Mouse (Mus musculus) testis, postnatal 10 days (tissue): ENCODE measurements around the gene Dedd2.

ENCODE experiments used
- DNase-seq: peaks from one replicate; pipeline ENCODE4 v3.0.0; 2021; ENCODE audit warnings: low spot score

Dedd2 gene

GRCm38 (mm10) chr7:25218705-25219415 lies 1.6 kb downstream of the Dedd2 start:
- DNase-seq = peak; percentile 71

DNA sequence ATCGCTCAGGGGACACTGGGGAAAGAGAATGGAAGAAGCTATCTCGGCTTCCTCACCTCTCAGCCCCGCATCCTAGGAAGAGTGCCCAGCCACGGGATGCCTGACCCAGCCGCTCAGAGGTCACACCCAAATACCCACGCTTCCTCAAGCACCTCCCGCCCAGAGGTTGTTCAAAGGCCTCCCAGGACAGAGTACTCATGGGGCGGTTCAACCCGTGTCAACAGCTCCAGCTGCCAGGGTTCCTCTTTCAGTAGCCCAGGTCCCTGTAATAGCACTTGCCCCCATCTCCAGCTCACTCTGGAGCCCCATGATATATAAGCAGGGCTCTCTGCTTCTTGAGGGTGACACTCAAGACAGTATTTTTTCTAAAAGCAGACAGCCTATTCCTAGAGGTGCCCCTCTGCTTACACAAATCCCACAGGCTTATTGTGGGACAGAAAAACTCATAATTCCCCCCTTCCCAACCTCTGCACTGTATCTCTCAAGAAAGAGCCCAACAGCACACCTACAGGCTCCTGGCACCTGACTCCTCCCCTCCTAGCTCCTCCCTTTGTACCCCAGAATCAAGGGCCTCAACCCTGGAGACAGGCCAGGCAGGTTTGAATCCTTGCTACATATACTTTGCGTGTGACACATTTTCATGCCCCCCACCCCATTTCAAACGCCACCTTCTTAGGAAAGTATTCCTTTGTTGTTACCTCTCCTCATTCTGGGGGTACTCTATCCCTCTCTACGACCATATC lies 2.6 kb downstream of the Dedd2 start:
- DNase-seq = peak; percentile 42

- no peak for DNase-seq
These were observed 6.2 kb downstream of the Dedd2 start for GRCm38 (mm10) chr7:25214172-25214571.

DNA sequence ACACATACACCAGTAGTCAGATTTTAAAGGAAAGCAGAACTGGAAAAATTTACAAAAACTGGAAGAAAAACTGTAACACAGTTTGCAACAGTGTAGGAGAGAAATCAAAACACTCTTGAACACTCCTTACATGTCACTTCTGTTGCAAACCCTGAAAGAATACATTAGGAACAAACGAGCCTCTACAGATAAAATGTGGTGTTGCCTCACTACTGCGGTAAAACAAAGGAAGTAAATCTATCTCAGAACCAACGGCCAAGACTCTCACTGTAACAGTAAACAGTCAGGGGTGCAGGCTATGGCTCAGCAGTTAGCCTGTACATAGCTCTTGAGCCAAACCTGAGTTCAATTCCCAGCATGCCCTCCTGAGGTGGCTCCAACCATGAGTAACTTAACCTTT lies 7.3 kb downstream of the Dedd2 start:
- DNase-seq = no peak

DNA sequence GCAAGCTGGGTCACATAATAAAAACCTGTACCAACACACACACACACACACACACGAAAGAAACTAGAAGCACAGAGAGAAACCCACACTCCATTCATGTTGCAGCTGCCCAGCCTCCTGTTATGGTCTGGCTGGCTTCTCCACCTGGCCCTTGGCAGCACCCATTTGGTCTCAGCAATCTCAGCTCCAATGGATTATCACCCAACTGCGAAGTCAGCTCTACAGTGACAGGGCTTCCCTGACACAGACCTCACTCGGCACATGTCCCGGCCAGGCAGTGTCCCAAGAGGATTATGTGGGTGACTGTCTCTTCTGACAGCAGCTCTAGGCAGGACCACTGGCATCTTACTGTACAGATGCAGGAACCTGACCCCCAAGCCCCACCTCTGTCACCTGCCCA lies 9.9 kb downstream of the Dedd2 start:
- DNase-seq = no peak

DNA sequence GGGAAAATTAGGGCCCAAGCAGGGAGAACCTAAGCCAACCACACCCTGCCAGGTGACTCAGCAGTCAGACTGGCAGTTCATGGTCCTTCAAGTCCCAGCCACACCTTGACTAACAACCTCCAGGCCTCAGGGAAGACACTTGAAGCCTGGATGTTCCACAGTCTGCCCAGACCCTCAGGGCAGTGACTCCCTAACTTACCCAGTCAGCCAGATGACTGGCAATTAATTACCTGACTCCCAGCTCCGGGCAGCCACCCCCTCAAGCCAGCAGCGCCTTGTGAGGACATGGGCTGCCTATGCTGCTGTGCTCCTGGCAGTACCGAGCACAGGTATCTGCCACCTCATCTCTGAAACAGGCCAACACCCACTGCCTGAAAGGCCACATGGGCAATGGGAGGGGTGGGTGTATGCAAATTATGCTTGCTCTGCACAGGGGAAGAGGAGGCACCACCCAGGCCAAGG lies 11.2 kb downstream of the Dedd2 start:
- DNase-seq = no peak

DNA sequence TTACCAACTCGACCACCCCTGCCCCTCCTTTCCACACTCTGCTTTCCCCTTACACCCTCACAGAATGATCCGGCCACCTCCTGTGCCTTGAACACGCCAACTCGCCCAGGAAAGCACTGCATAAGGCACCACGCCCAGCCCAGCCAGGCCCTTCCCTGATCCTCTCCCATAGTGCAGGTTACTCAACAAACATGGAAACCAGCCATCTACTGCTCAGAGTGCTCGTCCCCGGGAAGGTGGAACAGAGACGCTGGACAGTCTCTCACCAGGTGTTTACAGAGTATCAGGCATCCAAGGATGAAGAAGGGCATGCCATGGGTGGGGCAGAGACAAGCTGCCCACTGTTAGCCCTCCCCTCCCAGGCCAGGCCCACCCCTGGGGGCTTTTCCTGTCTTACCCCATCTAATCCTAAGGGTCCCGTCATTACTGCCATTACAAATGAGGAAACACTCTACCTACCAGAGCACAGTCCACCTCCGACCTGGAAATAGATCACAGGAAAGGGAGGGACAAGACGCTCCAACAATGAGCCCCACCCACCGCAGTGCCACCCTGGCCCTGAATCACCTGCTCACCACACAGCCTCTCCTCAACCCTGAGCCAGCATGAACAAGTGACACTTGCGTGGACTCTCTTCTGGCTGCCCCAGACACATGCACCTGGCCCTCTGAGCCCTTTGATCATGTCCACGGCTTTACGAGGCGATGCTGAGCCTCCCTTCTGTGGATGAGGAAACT lies 14.2 kb downstream of the Dedd2 start:
- peak; percentile 48 for DNase-seq

DNA sequence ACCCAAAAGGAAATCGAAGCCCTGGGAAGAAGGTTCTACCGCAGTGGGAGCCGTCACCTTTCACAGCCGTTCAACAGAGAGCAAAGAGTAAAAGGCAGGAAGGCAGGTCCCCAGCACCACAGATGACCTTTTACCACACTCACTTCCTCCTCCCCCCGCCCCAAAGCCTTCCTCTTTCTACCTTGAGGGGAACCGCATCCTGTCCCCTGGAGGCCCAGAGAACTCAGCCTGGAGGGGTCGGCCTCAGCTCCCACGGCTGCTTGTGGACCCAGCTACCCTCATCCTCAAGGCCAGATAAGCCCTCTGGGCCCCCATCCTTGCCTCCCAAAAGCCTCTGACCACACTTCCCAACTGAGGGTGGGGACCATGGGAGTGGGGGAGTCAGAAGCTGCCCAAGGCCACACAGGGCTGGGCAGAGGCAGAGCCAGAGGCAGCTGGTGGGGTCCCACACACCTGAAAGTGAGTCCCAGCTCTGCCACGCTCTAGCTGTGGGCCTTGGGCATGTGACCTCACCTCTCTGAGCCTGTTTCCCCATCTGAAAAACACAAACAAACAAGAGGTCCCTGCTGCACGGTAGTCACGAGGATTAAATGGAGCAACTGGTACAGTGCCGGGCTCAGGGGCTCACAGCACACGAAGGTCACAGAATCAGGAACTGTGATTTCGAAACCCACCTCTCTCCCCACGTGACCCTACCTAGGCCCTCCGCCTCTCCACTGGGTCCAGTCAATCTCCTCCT lies 14.9 kb downstream of the Dedd2 start:
- no peak for DNase-seq

GRCm38 (mm10) chr7:25203624-25204023 lies 16.8 kb downstream of the Dedd2 start:
- peak; percentile 37 for DNase-seq

GRCm38 (mm10) chr7:25197384-25198018 lies 22.9 kb downstream of the Dedd2 start:
- DNase-seq = no peak

- no peak for DNase-seq
These were observed 24.3 kb downstream of the Dedd2 start for GRCm38 (mm10) chr7:25196107-25196506.

- DNase-seq = no peak
These were observed 25.3 kb downstream of the Dedd2 start for GRCm38 (mm10) chr7:25195148-25195547.

DNA sequence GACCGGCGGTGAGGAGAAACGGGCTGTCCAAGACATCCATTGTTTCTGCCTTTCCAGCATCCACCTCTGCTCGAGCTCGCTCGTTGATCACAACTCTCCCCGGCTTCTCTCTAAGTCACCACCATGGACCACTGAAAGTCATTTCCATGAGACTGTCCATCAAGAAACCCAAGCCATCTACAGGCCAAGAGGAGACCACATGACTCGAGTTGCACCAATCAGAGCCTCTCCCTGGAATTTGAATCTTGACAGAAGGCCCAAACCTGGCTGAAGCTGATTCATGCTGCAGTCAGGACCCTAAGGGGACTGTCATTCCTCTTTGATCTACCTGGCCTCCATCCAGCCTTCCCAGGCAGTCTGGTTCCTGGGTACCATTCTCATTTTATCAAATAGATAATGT lies 28.3 kb downstream of the Dedd2 start:
- no peak for DNase-seq

DNA sequence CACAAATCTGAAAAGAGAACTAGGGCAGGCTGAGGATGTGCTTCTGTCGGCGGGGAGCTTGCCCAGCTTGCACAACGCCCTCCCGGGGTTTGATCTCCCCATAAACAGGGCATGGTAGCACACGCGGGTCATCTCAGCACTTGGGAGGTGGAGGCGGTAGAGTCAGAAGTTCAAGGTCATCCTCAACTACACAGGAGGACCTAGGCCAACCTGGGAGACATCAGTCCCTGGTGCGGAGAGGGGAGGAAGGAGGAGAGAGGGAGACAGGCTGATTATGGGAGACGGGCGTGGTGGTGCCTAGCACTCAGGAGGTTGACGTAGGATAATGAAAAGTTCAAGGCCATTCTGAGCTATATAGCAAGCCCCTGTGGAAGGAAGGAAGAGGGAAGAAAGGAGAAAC lies 29.6 kb downstream of the Dedd2 start:
- DNase-seq = no peak

DNA sequence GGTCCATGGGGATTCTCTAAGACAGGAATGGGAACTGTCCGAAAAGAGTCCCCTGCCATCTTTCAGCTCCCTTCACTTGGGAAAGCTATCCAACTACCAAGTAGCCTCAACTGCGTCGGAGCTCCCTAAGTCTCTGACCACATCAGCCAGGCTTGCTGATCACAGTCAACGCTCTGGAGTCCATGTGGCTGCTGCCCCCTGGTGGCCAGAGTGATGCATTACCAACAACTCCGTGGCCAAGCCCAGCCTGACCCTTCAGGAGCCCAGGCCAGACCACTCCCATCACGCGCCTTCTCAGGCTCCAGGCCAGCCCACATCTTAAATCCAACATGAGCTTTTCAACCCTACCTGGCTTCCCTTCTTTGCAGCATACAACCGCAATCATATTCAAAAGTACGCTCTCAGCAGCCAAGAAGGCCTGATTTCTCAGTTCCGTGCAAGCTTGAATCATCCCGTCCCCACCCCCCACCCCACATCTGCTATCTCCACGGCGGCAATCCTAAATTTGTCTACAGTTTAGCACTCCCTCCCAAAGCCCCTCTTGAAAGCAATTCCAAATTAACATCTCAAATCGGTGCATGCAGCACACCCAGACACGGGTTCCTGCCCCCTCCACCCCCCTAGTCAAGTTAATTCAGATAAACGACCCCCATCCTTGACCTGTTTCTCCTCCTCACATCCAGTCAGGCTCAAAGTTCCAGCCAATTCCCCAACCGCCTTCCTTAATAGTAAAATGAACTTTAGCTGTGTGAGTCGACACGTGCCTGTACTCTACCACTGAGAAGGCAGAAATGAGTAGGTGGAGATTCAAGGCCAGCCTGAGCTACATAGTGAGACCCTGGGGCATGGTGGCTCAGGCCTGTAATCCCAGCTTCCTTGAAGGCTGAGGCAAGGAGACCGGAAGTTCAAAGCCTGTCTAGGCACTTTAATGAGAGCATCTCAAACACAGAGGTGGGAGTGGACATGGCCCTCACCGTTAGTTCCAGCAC lies 32.5 kb downstream of the Dedd2 start:
- peak; percentile 91 for DNase-seq

DNA sequence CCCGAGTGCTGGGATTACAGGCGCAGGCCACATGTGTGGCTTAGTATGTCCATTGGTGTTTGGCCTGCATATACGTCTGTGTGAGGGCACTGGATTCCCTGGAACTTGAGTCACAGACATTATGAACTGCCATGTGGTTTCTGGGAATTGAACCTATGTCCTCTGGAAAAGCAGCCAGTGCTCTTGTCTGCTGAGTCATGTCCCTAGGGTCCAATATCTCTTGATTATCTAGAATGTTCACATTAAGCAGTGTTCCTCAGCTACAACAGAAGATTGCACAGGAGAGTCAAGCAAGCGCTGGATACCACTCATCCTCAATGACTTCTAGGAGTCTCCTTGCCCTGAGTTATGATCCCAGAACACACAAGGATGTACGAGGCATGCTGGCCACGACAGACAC lies 36.3 kb downstream of the Dedd2 start:
- DNase-seq = no peak

DNA sequence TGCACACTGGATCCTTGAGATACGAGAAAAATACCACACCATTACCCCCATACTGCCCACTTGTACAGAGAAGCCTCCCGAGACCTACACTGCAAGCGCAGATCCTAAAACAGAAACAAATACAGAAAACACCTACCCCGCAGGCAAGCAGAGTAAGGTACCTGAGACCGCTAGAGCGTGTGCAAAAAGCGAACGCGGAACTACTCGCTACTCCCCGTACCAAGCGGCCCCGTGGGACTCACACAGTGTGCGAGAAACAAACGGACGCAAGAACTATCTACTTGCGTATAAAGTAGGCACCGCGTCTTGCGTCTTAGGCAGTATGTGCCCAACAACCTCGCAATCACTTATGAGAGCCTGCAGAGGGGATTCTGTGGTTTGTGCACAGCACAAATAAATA lies 38.6 kb downstream of the Dedd2 start:
- DNase-seq = no peak

- DNase-seq = peak; percentile 60
These were observed 39.1 kb downstream of the Dedd2 start for GRCm38 (mm10) chr7:25181331-25181790.

DNA sequence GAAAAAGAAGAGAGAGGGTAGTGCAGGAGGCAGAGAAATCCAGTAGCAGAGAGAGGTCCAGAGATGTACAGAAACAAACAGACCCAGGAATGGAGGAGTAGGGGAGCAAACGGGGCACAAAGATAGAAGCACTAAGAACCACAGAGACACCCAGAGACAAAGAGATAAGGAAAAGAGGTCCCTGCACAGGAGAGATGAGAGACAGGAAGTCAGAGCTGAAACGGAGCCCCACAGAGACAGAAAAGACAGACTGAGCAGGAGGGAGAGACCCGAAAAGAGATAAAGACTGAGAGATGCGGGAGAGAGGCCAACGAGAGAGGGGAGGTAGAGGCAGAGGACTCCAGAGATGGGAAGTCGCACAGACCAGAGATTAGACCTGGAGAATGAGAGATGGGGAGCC lies 39.9 kb downstream of the Dedd2 start:
- DNase-seq = no peak

DNA sequence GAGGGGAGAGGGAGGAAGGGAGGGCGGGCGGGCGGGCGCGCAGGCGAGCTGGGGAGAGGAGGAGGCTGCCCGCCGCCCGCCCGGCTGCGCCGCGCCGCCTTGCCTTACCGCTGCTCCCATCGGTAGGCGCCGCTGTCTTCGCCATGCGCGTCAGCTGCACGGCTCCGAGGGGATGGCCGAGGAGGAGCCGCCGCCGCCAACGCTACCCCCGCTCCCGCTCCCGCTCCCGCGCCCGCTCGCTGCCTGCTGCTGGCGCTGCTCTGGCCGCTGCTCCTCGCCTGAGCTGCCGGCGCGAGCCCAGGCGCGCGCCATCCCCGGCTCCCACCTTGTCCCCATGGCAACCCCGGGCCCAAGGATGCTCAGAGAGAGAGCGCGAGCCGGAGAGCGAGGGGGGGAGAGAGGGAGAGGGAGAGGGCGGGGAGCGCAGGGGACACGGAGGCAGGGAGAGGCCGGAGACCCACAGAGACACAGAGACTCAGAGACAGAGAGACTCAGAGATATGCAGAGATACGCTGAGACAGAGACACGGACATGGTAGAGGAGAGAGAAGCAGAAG lies 40.7 kb downstream of the Dedd2 start, which contains the start of gene Pou2f2:
Gene Pou2f2 (minus strand): TSS at position 121 of the 556 bp plus-strand sequence.
- peak; percentile 72 for DNase-seq
